ENCODE assay signal across 35 mouse cellular contexts in the genomic region with DNA sequence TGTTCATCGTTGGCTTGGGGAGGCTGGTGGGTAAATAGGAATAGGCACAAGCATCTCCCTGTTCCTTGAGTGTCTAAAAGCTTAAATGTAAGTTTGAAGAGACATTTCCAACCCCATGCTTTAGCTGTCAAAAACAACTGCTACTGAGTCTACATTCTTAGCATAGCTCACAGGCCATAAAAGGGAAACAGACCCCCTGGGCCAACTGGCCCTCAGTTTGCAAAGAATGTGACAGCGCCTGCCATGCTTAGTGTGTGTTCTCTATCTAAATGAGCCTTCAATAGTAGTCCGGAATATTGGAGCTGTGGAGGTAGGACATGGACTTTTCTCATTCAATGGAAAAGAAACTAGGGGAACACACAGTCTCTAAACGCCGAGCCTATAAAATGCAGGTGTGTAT.
DNase-seq lines count a peak whose midpoint lies in the region; ATAC-seq and TF ChIP-seq lines count a peak whose summit lies in the region.
"Had no signal": no experiment of that assay in that cellular context is flagged by ENCODE, and none has a peak within 500 bp of the region (broad histone marks: within the 10 kb centered on the region; RNA-seq: fewer than 3 reads in every experiment).

No protein-coding gene starts in this region.

- H3K36me3 ChIP-seq in kidney, postnatal 0 days (ENCODE audit: insufficient read depth, low read length) = no peaks in the 10 kb centered on the region
- H3K36me3 ChIP-seq in forebrain, embryonic 15.5 days = no peaks in the 10 kb centered on the region
- H3K36me3 ChIP-seq: embryonic facial prominence, embryonic 12.5 days; forebrain, embryonic 10.5 days; hindbrain, embryonic 12.5 days; intestine, embryonic 15.5 days; liver, embryonic 13.5 days; midbrain, embryonic 13.5 days; neural tube, embryonic 13.5 days had no signal

- 85% methylated on average over 5 of the region's 5 CpGs for WGBS in kidney, postnatal 0 days
- 86% methylated on average over 5 of the region's 5 CpGs for WGBS in forebrain, embryonic 15.5 days

- H3K4me2 ChIP-seq in kidney, postnatal 0 days (ENCODE audit: low read length) = no peak overlapping the region
- no peak overlapping the region for H3K4me2 ChIP-seq in forebrain, embryonic 15.5 days (replicated peaks)
- H3K4me2 ChIP-seq: embryonic facial prominence, embryonic 12.5 days; heart, embryonic 11.5 days; hindbrain, embryonic 12.5 days; intestine, embryonic 15.5 days; liver, embryonic 13.5 days; midbrain, embryonic 13.5 days; neural tube, embryonic 13.5 days had no signal

- no peaks in the 10 kb centered on the region for H3K4me1 ChIP-seq in kidney, postnatal 0 days (replicated peaks; ENCODE audit: insufficient read depth, low read length)
- H3K4me1 ChIP-seq in forebrain, embryonic 15.5 days = no peaks in the 10 kb centered on the region
- H3K4me1 ChIP-seq: embryonic facial prominence, embryonic 12.5 days; hindbrain, embryonic 12.5 days; intestine, embryonic 15.5 days; liver, embryonic 13.5 days; megakaryocyte, embryonic 14.5 days; midbrain, embryonic 13.5 days; neural tube, embryonic 13.5 days had no signal

- H3K9me3 ChIP-seq in kidney, postnatal 0 days (replicated peaks; ENCODE audit: low read length) = no peaks in the 10 kb centered on the region
- H3K9me3 ChIP-seq in forebrain, embryonic 15.5 days = no peaks in the 10 kb centered on the region
- H3K9me3 ChIP-seq: embryonic facial prominence, embryonic 12.5 days; forebrain, embryonic 10.5 days; hindbrain, embryonic 12.5 days; intestine, embryonic 15.5 days; liver, embryonic 13.5 days; midbrain, embryonic 13.5 days; neural tube, embryonic 13.5 days had no signal

- H3K27me3 ChIP-seq in kidney, postnatal 0 days (ENCODE audit: insufficient read depth, low read length) = no peaks in the 10 kb centered on the region
- H3K27me3 ChIP-seq in forebrain, embryonic 15.5 days = no peaks in the 10 kb centered on the region
- H3K27me3 ChIP-seq: embryonic facial prominence, embryonic 12.5 days; hindbrain, embryonic 12.5 days; intestine, embryonic 15.5 days; liver, embryonic 13.5 days; megakaryocyte, embryonic 14.5 days; midbrain, embryonic 13.5 days; neural tube, embryonic 13.5 days had no signal

- no peak overlapping the region for H3K4me3 ChIP-seq in kidney, postnatal 0 days (replicated peaks; ENCODE audit: low read depth, low read length)
- no peak overlapping the region for H3K4me3 ChIP-seq in forebrain, embryonic 15.5 days
- H3K4me3 ChIP-seq: embryonic facial prominence, embryonic 12.5 days; forebrain, embryonic 10.5 days; gastrocnemius, adult 2 months; hindbrain, embryonic 12.5 days; intestine, embryonic 15.5 days; layer of hippocampus, adult 2 months; left cerebral cortex, adult 2 months; liver, embryonic 13.5 days; megakaryocyte, embryonic 14.5 days; midbrain, embryonic 13.5 days; neural tube, embryonic 13.5 days had no signal

- DNase-seq in kidney, postnatal 0 days (ENCODE audit: low spot score) = peak; percentile 1
- DNase-seq in kidney, adult 8-10 months = no peak
- DNase-seq in 3T3-L1 (ENCODE audit: low read depth, low spot score) = peak; percentile 17
- peak; percentile 25 for DNase-seq in R1 (ENCODE audit: low read depth, low spot score)
- DNase-seq in mesoderm, embryonic 11.5 days (ENCODE audit: low read depth, low spot score) = peak; percentile 34
- no peak for DNase-seq in adipocyte (ENCODE audit: low spot score)
- DNase-seq: adrenal gland, postnatal 14 days; cerebellum, adult 11-12 months; cerebellum, adult 9-11 months; gastrocnemius, adult 2 months; gastrocnemius, postnatal 36 days; heart, adult 18-20 months; heart, postnatal 36 days; kidney, adult 2 months; kidney, postnatal 25 days; liver, embryonic 13.5 days; lung, adult 2 months; lung, postnatal 4 days; right cerebral cortex, postnatal 4 days; thymus, adult 18-20 months; thymus, postnatal 25 days had no signal

- H3K27ac ChIP-seq in kidney, postnatal 0 days = no peak overlapping the region
- H3K27ac ChIP-seq in forebrain, embryonic 15.5 days (replicated peaks) = no peak overlapping the region
- H3K27ac ChIP-seq: embryonic facial prominence, embryonic 12.5 days; forebrain, embryonic 10.5 days; gastrocnemius, adult 2 months; hindbrain, embryonic 12.5 days; hindbrain, postnatal 0 days; intestine, embryonic 15.5 days; layer of hippocampus, adult 2 months; left cerebral cortex, adult 2 months; liver, embryonic 13.5 days; midbrain, embryonic 13.5 days; neural tube, embryonic 13.5 days; stomach, postnatal 0 days had no signal

- H3K9ac ChIP-seq in kidney, postnatal 0 days (ENCODE audit: low read depth, low read length) = no peak overlapping the region
- no peak overlapping the region for H3K9ac ChIP-seq in forebrain, embryonic 15.5 days (replicated peaks)
- H3K9ac ChIP-seq: embryonic facial prominence, embryonic 12.5 days; hindbrain, embryonic 12.5 days; intestine, embryonic 15.5 days; liver, embryonic 13.5 days; midbrain, embryonic 13.5 days; neural tube, embryonic 13.5 days had no signal

- TF ChIP-seq CTCF in kidney, postnatal 0 days (IDR thresholded peaks at IDR 0.05; ENCODE audit: low read depth) = no peak

- no peak for ATAC-seq in kidney, postnatal 0 days (replicated peaks; ENCODE audit: low FRiP score, low read depth)
- no peak for ATAC-seq in forebrain, embryonic 15.5 days (replicated peaks)
- ATAC-seq: CD4-positive, CD25-positive, alpha-beta regulatory T cell, adult 4 months; hindbrain, postnatal 0 days; intestine, embryonic 15.5 days; midbrain, embryonic 13.5 days had no signal

Comparison
In these comparisons a context has a peak if more than half of its experiments do, and no peak if none do; other contexts are left out.
1. DNase-seq: peak in kidney, postnatal 0 days (single experiment), 3T3-L1 (single experiment), R1 (single experiment) and mesoderm, embryonic 11.5 days (single experiment); none in kidney, adult 8-10 months (0 of 2) and adipocyte (single experiment).